Mouse (Mus musculus) ES-E14 (cell line): Measurements from ENCODE around the gene Ablim1.

Experiments used
- CHD2 ChIP-seq: IDR thresholded peaks from 2 replicates; pipeline ENCODE4 v1.6.1; 2014; ENCODE audit warnings: mild to moderate bottlenecking, low read depth, low read length, inconsistent platforms
- MAFK ChIP-seq: IDR thresholded peaks from 2 replicates; pipeline ENCODE4 v1.6.1; 2014; ENCODE audit warnings: mild to moderate bottlenecking, low read depth, low read length, inconsistent platforms; ENCODE audit not compliant: insufficient read depth
- ZC3H11A ChIP-seq: IDR thresholded peaks from 2 replicates; pipeline ENCODE4 v1.6.1; 2012; ENCODE audit warnings: low read depth, mild to moderate bottlenecking, inconsistent platforms, low read length, borderline replicate concordance
- ZNF384 ChIP-seq: IDR thresholded peaks from 2 replicates; pipeline ENCODE4 v1.6.1; 2012; ENCODE audit warnings: low read depth, low read length, inconsistent platforms

GRCm38 (mm10) chr19:57335135-57335534 is 20.4 kb upstream of the Ablim1 start:
- TF ChIP-seq ZNF384 (no peak), CHD2 (no peak), MAFK (no peak), ZC3H11A (no peak)
